Mouse (Mus musculus) common myeloid progenitor, adult 5-6 weeks (primary cell): Measurements from ENCODE around the gene Cdkal1. TPM values are rescaled to one million over a fixed set of nuclear protein-coding genes. Genes with fewer than 3 reads are reported as not detected.

ENCODE experiments used
- ATAC-seq: replicated peaks from 2 replicates; pipeline ENCODE4 v1.8.0; 2016; ENCODE audit warnings: low read depth, mild to moderate bottlenecking, moderate TSS enrichment, inconsistent platforms; ENCODE audit not compliant: poor library complexity, severe bottlenecking
- total RNA-seq: library from RNA; stranded (forward); fragments of 200-1000, 187-1606 nt; gene quantifications from 2 replicates; pipeline ENCODE4 v1.2.3, GENCODE M21; 2017

The Cdkal1 gene
- total RNA-seq, 1 experiment from 2014 or later, result 62.7 TPM

- peak; percentile 45; the same call in 1 of the 2 replicates for ATAC-seq
These were observed 82.5 kb downstream of the Cdkal1 start for GRCm38 (mm10) chr13:29772970-29773369.

DNA sequence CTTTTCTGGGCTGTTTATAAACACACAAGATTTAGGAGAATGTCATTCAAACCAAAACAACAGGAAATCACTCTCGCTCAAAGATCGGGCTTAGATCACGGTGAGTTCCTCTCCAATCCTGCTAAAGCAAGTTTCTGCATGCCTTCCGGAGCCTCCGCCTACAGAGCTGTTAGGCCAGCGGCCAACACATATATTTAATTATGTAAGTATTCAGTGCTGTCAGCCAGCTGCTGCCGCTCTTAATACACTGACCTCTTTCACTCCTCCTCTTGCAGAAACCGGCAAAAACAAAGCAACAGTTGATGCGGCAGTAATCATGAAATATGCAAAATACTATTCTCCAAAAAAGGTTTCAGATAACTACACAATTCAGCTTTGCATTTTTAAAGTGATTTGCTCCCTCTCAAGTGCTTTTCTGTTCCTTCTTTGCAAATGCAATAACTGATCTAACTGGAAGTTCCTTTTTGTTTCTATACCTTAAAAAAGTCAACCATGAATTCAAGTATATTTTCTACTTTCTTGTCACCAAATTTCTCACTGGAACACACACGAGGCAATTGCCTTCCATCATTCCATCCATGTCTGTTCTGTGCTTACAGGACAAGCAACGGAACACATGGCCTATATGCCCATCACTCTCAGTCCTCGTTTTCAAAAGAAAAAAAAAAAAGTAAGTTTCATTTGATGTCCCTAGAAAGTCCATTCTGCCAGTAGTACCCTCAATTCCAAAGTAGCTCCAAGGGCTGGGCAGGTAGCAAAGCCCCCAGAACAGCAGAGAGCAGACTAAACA is 85.6 kb downstream of the Cdkal1 start:
- peak; percentile 45 for ATAC-seq

DNA sequence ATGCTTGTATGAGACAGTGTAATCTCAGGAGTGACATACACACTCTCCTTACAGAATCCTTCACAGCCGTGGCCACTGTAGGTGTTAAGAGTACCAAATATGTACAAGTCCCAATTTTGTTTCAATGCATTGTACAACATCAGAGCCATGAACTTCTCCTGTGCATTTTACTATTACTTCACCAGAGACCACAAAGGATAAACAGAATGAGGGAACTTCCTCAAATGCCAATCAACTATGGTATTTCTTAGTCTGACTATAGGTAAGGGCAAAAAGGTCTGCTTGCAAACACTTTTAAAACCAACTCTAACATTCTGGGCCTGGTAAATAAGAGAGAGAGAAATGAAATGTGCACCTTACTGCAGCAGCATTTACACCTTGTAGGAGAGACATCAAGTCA is 87.4 kb downstream of the Cdkal1 start:
- ATAC-seq, result peak; percentile 77

DNA sequence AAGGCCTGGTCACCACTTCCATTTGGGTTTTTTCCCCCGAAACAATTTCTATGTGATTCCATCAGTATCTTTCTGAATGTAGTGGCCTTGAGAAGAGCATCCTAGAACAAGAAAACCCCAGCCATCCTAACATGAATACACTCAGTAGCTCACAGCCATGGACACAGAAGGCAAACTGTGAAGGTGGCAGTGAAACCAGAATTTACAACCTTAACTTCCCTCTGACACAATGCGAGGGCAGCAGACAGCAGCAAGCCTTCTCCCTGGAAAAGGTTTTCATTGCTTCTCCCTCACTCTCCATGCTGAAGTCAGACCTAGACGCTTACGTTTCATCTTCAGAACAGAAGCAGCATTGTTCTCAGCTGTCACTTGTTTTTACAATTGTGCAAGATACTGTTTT is 87.9 kb downstream of the Cdkal1 start:
- no peak for ATAC-seq

GRCm38 (mm10) chr13:29766377-29766776 is 89.1 kb downstream of the Cdkal1 start:
- no peak for ATAC-seq

GRCm38 (mm10) chr13:29765296-29765695 is 90.2 kb downstream of the Cdkal1 start:
- no peak for ATAC-seq

DNA sequence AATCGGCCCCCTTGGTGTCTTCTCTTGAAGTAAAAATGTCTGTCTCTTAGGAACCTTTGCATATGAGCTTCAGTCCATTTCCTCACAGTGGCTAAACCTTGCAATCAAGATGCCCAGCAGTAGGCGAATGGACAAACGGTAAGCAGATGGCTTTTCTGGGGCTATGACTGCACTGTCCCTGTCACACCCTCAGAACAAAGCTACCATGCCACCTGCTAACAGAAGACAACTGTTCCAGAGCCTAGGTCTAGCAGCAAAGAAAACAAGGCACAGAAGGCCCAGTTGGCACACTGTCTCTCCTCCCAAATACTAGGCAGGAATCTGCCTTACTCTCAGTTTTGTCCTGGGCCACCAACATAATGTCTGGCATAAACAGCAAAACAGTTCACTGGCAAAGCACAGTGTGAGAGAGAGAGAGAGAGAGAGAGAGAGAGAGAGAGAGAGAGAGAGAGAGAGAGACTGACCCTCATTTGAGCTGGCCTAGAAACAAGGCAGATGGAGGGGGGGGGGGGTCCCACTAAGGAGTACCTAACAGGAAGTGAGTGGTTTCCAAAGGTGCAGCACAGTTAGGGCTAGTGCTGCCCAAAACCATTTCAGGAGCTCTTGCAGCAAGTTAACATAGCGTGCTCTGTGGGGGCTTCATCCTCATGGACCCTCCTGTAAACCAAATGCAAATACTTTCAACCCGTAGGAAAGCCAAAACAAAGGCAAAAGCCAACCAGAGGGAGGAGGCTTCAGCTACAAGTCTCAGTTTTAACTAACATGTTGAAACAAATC is 95.6 kb downstream of the Cdkal1 start:
- ATAC-seq, result no peak

GRCm38 (mm10) chr13:29756052-29756451 is 99.4 kb downstream of the Cdkal1 start:
- ATAC-seq, result peak; percentile 94

GRCm38 (mm10) chr13:29753254-29753653 is 102.2 kb downstream of the Cdkal1 start:
- ATAC-seq, result no peak

DNA sequence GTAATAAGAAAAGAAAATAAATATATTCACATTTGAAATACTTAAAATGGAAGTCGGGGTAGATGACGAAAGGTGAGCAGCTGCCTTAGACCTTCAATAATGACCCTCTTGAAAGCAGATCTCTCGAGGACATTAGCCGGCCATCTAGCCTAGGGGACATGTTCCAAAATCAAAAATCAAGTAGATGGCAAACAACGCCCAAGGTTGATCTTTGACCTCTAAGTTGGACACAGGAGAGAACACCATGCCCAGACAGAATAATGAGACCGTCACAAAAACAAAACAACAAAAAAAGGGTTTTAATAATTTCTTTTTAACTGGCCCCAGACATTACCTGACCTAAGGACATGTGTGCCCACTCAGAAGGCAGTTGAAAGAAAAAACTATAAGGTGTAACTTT is 103.4 kb downstream of the Cdkal1 start:
- ATAC-seq, result no peak

GRCm38 (mm10) chr13:29751201-29751600 is 104.3 kb downstream of the Cdkal1 start:
- ATAC-seq, result no peak

GRCm38 (mm10) chr13:29747347-29747647 is 108.2 kb downstream of the Cdkal1 start:
- no peak for ATAC-seq

DNA sequence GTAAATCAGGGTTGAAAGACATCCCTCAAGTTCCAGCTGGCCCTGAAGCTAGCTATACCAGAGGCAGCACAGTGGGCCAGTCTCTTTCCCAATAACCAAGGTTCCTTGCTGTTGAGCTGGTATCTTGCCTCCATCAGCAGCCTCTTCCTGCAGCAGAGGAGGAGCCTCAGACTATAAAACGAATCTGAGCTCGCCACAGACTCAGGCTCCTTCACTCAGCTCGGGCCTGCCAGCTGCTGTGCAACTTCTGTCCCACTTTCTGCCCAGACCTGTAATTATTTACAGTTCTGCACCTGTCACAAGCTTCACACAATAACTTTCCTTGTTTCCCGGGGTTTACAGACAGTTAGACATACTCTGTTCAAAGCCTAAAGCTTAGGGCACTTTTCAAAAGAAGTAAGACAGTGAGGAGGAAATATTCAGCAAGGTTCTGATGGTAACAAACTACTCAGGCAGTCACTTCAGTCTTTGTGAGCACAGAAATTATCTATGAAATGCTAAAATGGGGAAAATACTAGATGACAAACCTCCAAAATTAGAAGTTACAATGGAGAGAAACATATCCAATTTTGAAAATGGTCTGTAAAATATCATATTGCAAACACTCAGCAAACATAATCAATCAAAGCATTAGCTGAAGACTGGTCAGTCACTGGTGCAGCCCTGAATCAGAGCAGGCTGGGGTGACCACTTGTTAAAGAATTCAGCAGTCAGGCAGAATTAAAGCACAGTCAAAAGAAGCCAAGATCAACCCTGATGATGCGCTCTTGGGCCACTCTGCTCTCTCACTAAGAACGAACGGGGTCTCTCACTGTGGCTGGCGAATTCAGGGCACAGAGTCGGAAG is 108.8 kb downstream of the Cdkal1 start:
- peak; percentile 90 for ATAC-seq

GRCm38 (mm10) chr13:29745073-29745472 is 110.4 kb downstream of the Cdkal1 start:
- no peak for ATAC-seq

- no peak for ATAC-seq
These were observed 111.3 kb downstream of the Cdkal1 start for GRCm38 (mm10) chr13:29744188-29744587.

GRCm38 (mm10) chr13:29743761-29744160 is 111.7 kb downstream of the Cdkal1 start:
- no peak for ATAC-seq

DNA sequence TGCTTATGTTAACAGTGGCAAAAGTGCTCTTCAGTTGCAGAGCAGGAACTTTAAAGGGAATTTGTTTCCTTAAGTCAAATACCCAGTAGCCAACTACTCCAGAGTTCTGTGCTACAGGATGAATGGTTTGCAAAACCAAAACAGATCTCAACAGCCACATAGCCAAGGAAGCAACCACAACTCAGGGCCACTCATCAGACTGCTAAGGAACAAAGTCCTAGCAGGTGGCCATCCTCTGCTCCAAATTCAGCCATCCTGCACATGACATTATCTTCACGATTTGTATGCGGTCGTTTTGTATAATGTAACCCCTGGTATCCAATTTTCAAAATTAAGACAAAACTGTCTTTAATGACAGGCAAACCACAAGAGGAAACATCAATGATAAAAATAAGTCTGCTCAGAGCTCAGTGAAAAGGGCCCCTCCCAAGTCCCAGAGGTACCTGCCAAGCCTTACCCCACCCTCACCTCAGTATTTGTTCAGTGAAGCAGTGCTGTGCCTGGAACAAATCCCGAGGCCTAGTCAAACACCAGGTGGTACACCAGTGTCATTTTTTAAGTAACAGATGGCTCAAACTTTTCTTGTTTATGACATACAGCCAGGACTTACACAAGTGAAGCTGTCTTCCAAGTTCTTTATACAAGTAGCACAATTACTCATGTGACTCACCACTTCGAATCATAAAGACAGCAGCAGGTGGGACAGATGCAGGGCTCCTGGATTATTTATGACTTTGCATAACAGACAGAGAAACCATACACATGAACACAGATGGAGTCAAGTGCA is 117.6 kb downstream of the Cdkal1 start:
- peak; percentile 43 for ATAC-seq

DNA sequence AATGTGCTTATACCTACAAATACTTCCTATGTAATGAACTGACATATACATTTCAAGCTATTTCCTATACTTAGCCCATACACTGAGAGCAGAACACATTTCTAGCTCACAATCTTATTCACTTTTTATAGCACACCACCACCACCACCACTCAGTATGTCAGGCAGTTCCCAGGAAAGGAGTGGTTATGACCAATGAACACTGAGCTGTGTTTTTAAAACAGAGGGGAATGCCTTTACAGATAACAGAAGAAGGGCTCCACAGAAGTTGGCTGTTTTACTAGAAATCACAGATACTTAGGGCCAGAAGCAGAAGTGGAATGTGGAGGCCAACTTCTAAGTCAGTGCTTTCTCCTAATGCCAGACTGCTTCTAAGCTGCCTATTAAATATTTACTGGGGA is 121.0 kb downstream of the Cdkal1 start:
- peak; percentile 43 for ATAC-seq

GRCm38 (mm10) chr13:29726154-29726825 is 129.2 kb downstream of the Cdkal1 start:
- peak; percentile 81 for ATAC-seq
